Mouse (Mus musculus) G1E (cell line): Measurements from ENCODE around the gene Zbed5.
"Not testable (repeated sequence)": the region's sequence is repeated elsewhere in the genome, so short reads cannot be mapped to it uniquely, and the experiment has no call there.

ENCODE experiments used
- CTCF ChIP-seq: IDR thresholded peaks from 2 replicates; pipeline ENCODE4 v1.5.1; 2012; ENCODE audit warnings: low read depth, low read length, inconsistent platforms, mixed read lengths
- GATA1 ChIP-seq: IDR thresholded peaks from 2 replicates; pipeline ENCODE4 v1.6.1; 2012; ENCODE audit warnings: borderline replicate concordance, low read length, inconsistent platforms, mixed read lengths
- POLR2AphosphoS5 ChIP-seq: IDR thresholded peaks from 2 replicates; pipeline ENCODE4 v1.6.1; 2012; ENCODE audit warnings: low read depth, low read length, inconsistent platforms; ENCODE audit not compliant: insufficient replicate concordance
- TAL1 ChIP-seq: conservative IDR thresholded peaks from 2 replicates; pipeline ENCODE4 v1.6.1; 2012; ENCODE audit warnings: low read depth, low read length, inconsistent platforms, mixed read lengths

DNA sequence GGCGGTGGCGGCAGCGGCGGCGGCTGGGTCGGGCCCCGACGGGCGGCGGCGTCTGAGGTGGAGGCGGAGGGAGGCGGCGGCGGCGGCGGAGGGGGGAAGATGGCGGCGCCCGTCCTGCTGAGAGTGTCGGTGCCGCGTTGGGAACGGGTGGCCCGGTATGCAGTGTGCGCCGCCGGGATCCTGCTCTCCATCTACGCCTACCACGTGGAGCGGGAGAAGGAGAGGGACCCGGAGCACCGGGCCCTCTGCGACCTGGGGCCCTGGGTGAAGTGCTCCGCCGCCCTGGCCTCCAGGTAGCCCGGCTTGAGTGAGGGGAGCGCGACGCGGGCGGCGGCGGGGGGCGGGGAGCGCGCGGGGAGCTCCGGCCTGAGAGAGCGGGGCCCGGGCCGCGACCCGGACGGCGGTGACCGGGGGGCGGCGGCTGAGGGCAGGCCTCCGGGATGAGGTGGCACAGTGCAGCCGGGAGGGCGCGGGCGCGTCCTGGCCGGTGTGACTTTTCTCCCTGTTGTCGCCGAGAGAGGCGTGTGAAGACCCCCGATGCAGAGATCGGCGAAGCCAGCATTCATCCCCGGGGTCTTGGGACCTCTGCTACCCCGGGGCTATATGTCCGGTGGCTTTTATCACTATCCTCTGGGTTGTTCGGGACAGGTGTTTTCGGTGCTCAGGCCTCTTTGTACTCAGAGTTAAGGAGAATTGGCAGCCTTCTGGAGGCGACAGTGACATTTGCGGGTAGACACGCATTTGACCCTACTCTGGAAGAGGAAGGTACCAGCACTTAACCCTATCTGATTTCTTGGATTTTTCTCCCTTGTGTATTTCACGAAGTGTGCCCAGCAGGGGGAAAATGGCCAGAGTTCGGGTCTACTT, 46.8 kb downstream of the Zbed5 start:
- TF ChIP-seq CTCF, GATA1, POLR2AphosphoS5, TAL1: not testable (repeated sequence)
